Mouse (Mus musculus): ENCODE results near the gene Letmd1. TPM values are rescaled to one million over a fixed set of nuclear protein-coding genes. Genes with fewer than 3 reads are reported as not detected.
A peak's percentile ranks its signal among the peaks of the same experiment; 100 is the strongest.
"Not testable (repeated sequence)": the region's sequence is repeated elsewhere in the genome, so short reads cannot be mapped to it uniquely, and the experiment has no call there.

Gene Letmd1
- 35.4 and 41.9 TPM in 2 replicates for polyA plus RNA-seq (2012; rRNA removed)

DNA sequence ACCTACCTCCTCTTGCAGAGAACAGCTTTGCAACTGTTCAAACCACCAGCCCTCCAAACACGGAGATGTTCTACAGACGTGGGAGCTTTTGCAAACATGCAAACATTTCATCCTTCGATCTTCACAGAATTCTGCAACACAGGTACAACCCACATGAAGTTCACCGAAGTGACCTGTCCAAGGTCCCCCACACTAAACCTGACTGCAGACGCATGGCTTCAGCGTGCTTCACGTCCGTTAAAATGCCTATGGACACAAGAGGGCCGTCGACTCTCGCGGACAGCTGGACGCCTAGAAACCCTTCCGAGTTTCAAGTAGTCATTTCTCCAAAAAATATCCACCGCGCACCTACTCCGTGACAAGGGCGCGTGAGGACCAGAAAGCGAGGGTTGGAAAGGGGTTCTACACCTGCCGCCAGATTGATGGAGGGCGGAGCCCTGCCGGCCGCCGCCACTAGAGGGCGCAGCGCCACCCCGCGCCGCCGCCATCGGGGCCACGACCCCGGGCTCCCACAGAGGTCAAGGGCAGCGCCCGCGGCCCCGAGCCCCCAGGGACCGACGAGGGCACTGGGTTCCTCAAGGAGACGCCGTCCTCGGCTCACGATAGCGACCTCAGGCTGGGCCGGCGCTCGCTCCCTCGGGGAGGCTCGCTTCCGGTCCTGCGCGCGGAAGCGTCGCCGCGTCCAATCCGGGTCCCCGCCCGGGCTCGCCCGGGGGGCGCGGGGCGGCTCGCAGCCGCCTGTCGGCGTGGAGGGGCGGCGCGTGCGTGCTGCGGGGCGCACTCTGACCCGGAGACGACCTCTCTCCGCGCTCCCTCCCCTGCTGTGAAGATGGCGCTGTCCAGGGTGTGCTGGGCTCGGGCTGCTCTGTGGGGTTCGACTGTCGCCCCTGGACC lies at the start of gene Letmd1:
TSS of gene Letmd1 (plus strand) at position 729 of the 894 bp plus-strand sequence.
- TF ChIP-seq POLR2A (IDR thresholded peaks at IDR 0.05; ENCODE audit: low read depth, low read length) (peak; percentile 62), CTCF (IDR thresholded peaks at IDR 0.05; ENCODE audit: extremely low read depth, insufficient read depth, insufficient read length, insufficient replicate concordance) (peak; percentile 93)
- H3K4me1 ChIP-seq (ENCODE audit: control insufficient read depth, insufficient read depth, insufficient read length): peaks cover 7% of the 10 kb centered on the region
- peak; percentile 77 to 85 for DNase-seq (ENCODE audit: low read depth in 1 of 2, low spot score in 2 of 2)
- H3K27ac ChIP-seq (ENCODE audit: insufficient read depth, low read length): peak within 1 kb of the TSS; percentile 95
- peak within 1 kb of the TSS; percentile 98 for H3K4me3 ChIP-seq (ENCODE audit: extremely low read depth, insufficient read depth, insufficient read length)
- H3K36me3 ChIP-seq (ENCODE audit: control insufficient read depth, insufficient read depth, low read length): peaks cover 2% of the 10 kb centered on the region; the same call in 1 of the 2 replicates
- WGBS: 2% methylated on average over 84 of the region's 84 CpGs
- H3K27me3 ChIP-seq (ENCODE audit: control insufficient read depth, insufficient read depth, low read length): no peaks in the 10 kb centered on the region

- Histone ChIP-seq H3K4me1 (ENCODE audit: control insufficient read depth, insufficient read depth, insufficient read length) (peaks cover 16% of the 10 kb centered on the region; the same call in 1 of the 2 replicates), H3K27me3 (ENCODE audit: control insufficient read depth, insufficient read depth, low read length) (no peaks in the 10 kb centered on the region), H3K27ac (ENCODE audit: insufficient read depth, low read length) (peak overlapping the region; percentile 60), H3K4me3 (ENCODE audit: extremely low read depth, insufficient read depth, insufficient read length) (no peak overlapping the region), H3K36me3 (ENCODE audit: control insufficient read depth, insufficient read depth, low read length) (no peaks in the 10 kb centered on the region)
- TF ChIP-seq POLR2A (IDR thresholded peaks at IDR 0.05; ENCODE audit: low read depth, low read length): no peak
- no peak for TF ChIP-seq CTCF (IDR thresholded peaks at IDR 0.05; ENCODE audit: extremely low read depth, insufficient read depth, insufficient read length, insufficient replicate concordance)
- WGBS: 56% methylated on average over 8 of the region's 8 CpGs
- no peak for DNase-seq (ENCODE audit: low read depth in 1 of 2, low spot score in 2 of 2)
Measured at GRCm38 (mm10) chr15:100419311-100419710, 49.5 kb upstream of the Letmd1 start.

GRCm38 (mm10) chr15:100419901-100420745 lies 48.7 kb upstream of the Letmd1 start:
- Histone ChIP-seq H3K27ac (ENCODE audit: insufficient read depth, low read length) (peak overlapping the region; percentile 60), H3K36me3 (ENCODE audit: control insufficient read depth, insufficient read depth, low read length) (no peaks in the 10 kb centered on the region), H3K27me3 (ENCODE audit: control insufficient read depth, insufficient read depth, low read length) (0 out of 2 replicates have a peak, but pooled peaks cover 2% of the 10 kb centered on the region), H3K4me3 (ENCODE audit: extremely low read depth, insufficient read depth, insufficient read length) (no peak overlapping the region), H3K4me1 (ENCODE audit: control insufficient read depth, insufficient read depth, insufficient read length) (peaks cover 16% of the 10 kb centered on the region; the same call in 1 of the 2 replicates)
- WGBS: 32% methylated on average over 9 of the region's 9 CpGs
- DNase-seq (ENCODE audit: low read depth in 1 of 2, low spot score in 2 of 2): no peak
- TF ChIP-seq CTCF (IDR thresholded peaks at IDR 0.05; ENCODE audit: extremely low read depth, insufficient read depth, insufficient read length, insufficient replicate concordance) (no peak), POLR2A (IDR thresholded peaks at IDR 0.05; ENCODE audit: low read depth, low read length) (no peak)

DNA sequence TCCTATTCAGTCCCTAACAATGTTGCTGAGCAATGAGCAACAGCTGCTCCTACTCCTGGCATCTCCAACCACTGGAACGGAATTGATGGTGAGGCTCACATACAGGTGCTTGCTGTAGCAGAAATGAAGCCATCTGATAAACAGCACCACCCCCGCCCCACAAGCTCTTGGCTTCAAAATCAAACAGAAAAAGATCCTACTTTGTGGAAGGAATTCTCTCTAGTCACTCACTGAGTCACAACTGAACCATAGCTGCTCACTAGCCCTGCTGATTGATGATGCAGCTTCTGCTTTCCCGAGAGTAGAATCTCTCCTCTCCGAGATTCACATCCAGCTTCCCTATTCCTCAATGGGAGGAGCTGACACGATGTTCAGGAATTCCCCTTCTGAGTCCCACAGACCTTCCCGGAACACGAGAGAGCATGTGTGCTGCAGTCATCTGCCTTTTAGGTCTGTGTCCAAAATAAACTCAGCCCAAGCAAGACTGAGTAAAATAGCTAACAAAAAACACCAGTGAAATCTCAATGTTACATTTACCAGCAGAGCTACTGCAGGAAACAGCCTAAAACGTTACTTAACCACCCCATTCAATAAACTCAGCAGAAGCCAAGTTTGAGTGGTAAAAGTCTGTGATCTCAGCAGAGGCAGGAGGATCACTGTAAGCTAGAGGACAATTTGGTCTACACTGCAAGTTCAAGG lies 47.6 kb upstream of the Letmd1 start:
- 46% methylated on average over 8 of the region's 8 CpGs for WGBS
- DNase-seq (ENCODE audit: low read depth in 1 of 2, low spot score in 2 of 2): no peak
- TF ChIP-seq CTCF (IDR thresholded peaks at IDR 0.05; ENCODE audit: extremely low read depth, insufficient read depth, insufficient read length, insufficient replicate concordance) (no peak), POLR2A (IDR thresholded peaks at IDR 0.05; ENCODE audit: low read depth, low read length) (no peak)
- Histone ChIP-seq H3K27me3 (ENCODE audit: control insufficient read depth, insufficient read depth, low read length) (0 out of 2 replicates have a peak, but pooled peaks cover 2% of the 10 kb centered on the region), H3K27ac (ENCODE audit: insufficient read depth, low read length) (peak overlapping the region; percentile 48), H3K36me3 (ENCODE audit: control insufficient read depth, insufficient read depth, low read length) (no peaks in the 10 kb centered on the region), H3K4me3 (ENCODE audit: extremely low read depth, insufficient read depth, insufficient read length) (0 out of 2 replicates have a peak overlapping the region, but pooled peaks have one; percentile 14), H3K4me1 (ENCODE audit: control insufficient read depth, insufficient read depth, insufficient read length) (peaks cover 16% of the 10 kb centered on the region; the same call in 1 of the 2 replicates)

- peaks cover 16% of the 10 kb centered on the region; the same call in 1 of the 2 replicates for H3K4me1 ChIP-seq (ENCODE audit: control insufficient read depth, insufficient read depth, insufficient read length)
- DNase-seq (ENCODE audit: low read depth in 1 of 2, low spot score in 2 of 2); H3K27me3 ChIP-seq (ENCODE audit: control insufficient read depth, insufficient read depth, low read length); H3K36me3 ChIP-seq (ENCODE audit: control insufficient read depth, insufficient read depth, low read length): not testable (repeated sequence)
- peak within 1 kb of the TSS; percentile 87 for H3K4me3 ChIP-seq (ENCODE audit: extremely low read depth, insufficient read depth, insufficient read length)
- 65% methylated on average over 3 of the region's 3 CpGs for WGBS
- peak within 1 kb of the TSS; percentile 58 for H3K27ac ChIP-seq (ENCODE audit: insufficient read depth, low read length)
Measured at GRCm38 (mm10) chr15:100421758-100422197, 47.0 kb upstream of the Letmd1 start, which contains the start of gene Gm5475. Gene Gm5475 (plus strand): TSS chr15:100422147.

GRCm38 (mm10) chr15:100422476-100422875 lies 46.3 kb upstream of the Letmd1 start:
- peak overlapping the region; percentile 87 for H3K4me3 ChIP-seq (ENCODE audit: extremely low read depth, insufficient read depth, insufficient read length)
- no peak for DNase-seq (ENCODE audit: low read depth in 1 of 2, low spot score in 2 of 2)
- TF ChIP-seq POLR2A (IDR thresholded peaks at IDR 0.05; ENCODE audit: low read depth, low read length): no peak
- no peak for TF ChIP-seq CTCF (IDR thresholded peaks at IDR 0.05; ENCODE audit: extremely low read depth, insufficient read depth, insufficient read length, insufficient replicate concordance)
- 0 out of 2 replicates have a peak, but pooled peaks cover 2% of the 10 kb centered on the region for H3K27me3 ChIP-seq (ENCODE audit: control insufficient read depth, insufficient read depth, low read length)
- H3K36me3 ChIP-seq (ENCODE audit: control insufficient read depth, insufficient read depth, low read length): no peaks in the 10 kb centered on the region
- H3K4me1 ChIP-seq (ENCODE audit: control insufficient read depth, insufficient read depth, insufficient read length): peaks cover 16% of the 10 kb centered on the region; the same call in 1 of the 2 replicates
- under 1% methylated on average over 44 of the region's 44 CpGs for WGBS
- peak overlapping the region; percentile 58 for H3K27ac ChIP-seq (ENCODE audit: insufficient read depth, low read length)
